Mouse (Mus musculus) midbrain, embryonic 14.5 days (tissue): Measurements from ENCODE around the gene Akt1s1. TPM values are rescaled to one million over a fixed set of nuclear protein-coding genes. Genes with fewer than 3 reads are reported as not detected.

Experiments
- ATAC-seq: fragments of 200-750 bp; cut with Nextera tagmentation; 2 replicates; pipeline ENCODE4 v1.8.0; 2017; ENCODE audit warnings: moderate number of reproducible peaks, moderate library complexity; ENCODE audit not compliant: low FRiP score, low TSS enrichment
- DNase-seq: peaks from one replicate; pipeline ENCODE4 v3.0.0-alpha.2; 2015
- H3K27ac ChIP-seq: fragments of 300-500 bp; sonication (generic); replicated peaks from 2 replicates; pipeline ENCODE4 v1.5.1; 2014; ENCODE audit warnings: mild to moderate bottlenecking, low read depth, low read length, moderate library complexity
- H3K27me3 ChIP-seq: fragments of 300-500 bp; sonication (generic); 2 replicates; pipeline ENCODE4 v1.6.1; 2014; ENCODE audit warnings: low read length, control low read depth, mixed read lengths; ENCODE audit not compliant: control insufficient read depth, insufficient read depth
- H3K36me3 ChIP-seq: fragments of 300-500 bp; sonication (generic); 2 replicates; pipeline ENCODE4 v1.6.1; 2014; ENCODE audit warnings: low read length, control low read depth; ENCODE audit not compliant: control insufficient read depth, insufficient read depth
- H3K4me1 ChIP-seq: fragments of 300-500 bp; sonication (generic); 2 replicates; pipeline ENCODE4 v1.6.1; 2014; ENCODE audit warnings: mild to moderate bottlenecking, antibody characterized with exemption, low read length, control low read depth; ENCODE audit not compliant: control insufficient read depth, insufficient read depth
- H3K4me2 ChIP-seq: fragments of 300-500 bp; sonication (generic); 2 replicates; pipeline ENCODE4 v1.6.1; 2014; ENCODE audit warnings: mild to moderate bottlenecking, low read length, moderate library complexity
- H3K4me3 ChIP-seq: fragments of 300-500 bp; sonication (generic); replicated peaks from 2 replicates; pipeline ENCODE4 v1.5.1; 2014; ENCODE audit warnings: low read depth, low read length
- H3K9ac ChIP-seq: fragments of 300-500 bp; sonication (generic); replicated peaks from 2 replicates; pipeline ENCODE4 v1.6.1; 2014; ENCODE audit warnings: mild to moderate bottlenecking, low read length, moderate library complexity
- H3K9me3 ChIP-seq: fragments of 300-500 bp; sonication (generic); 2 replicates; pipeline ENCODE4 v1.6.1; 2016; ENCODE audit warnings: low read length, control low read depth, mixed read lengths; ENCODE audit not compliant: control insufficient read depth
- WGBS: fragments of 180-500 bp; shearing (Covaris S2); extraction: QIAGEN DNeasy Blood & Tissue Kit; methylation state at CpG from one replicate; pipeline ENCODE4 v1.1.7; 2014; 5-methylcytosine and 5-hydroxymethylcytosine counted together
- polyA plus RNA-seq: library from polyadenylated mRNA; unstranded; fragments of >200 nt; fragmentation: Nextera tagmentation; extraction: Ambion mirVana; gene quantifications from 2 replicates; pipeline ENCODE4 v1.2.1, GENCODE M21; 2014

Akt1s1 gene
- polyA plus RNA-seq, 1 experiment from 2014 or later: 61.9 TPM

GRCm38 (mm10) chr7:44854356-44855031 is 5.7 kb downstream of the Akt1s1 start:
- WGBS: 2% methylated on average over 45 of the region's 45 CpGs
- ATAC-seq: 0 out of 2 replicates have a peak, but pooled peaks have one; percentile 3

GRCm38 (mm10) chr7:44855036-44855435 is 6.2 kb downstream of the Akt1s1 start:
- Histone ChIP-seq H3K9ac (peak overlapping the region; percentile 67), H3K4me1 (peaks cover 40% of the 10 kb centered on the region), H3K4me3 (peak overlapping the region; percentile 42), H3K27ac (peak overlapping the region; percentile 85), H3K9me3 (no peaks in the 10 kb centered on the region), H3K36me3 (peaks cover 20% of the 10 kb centered on the region), H3K4me2 (peak overlapping the region; percentile 72), H3K27me3 (no peaks in the 10 kb centered on the region)
- ATAC-seq (no peak), DNase-seq (no peak)
- 33% methylated on average over 10 of the region's 10 CpGs for WGBS

More at GRCm38 (mm10) chr7:44854356-44855031, 5.7 kb downstream of the Akt1s1 start:
- H3K4me3 ChIP-seq: peak overlapping the region; percentile 42
- H3K36me3 ChIP-seq: peaks cover 18% of the 10 kb centered on the region
- H3K4me2 ChIP-seq: peak overlapping the region; percentile 72
- H3K9me3 ChIP-seq: no peaks in the 10 kb centered on the region
- peak overlapping the region; percentile 67 for H3K9ac ChIP-seq
- DNase-seq: peak; percentile 74
- H3K4me1 ChIP-seq: peaks cover 40% of the 10 kb centered on the region
- peak overlapping the region; percentile 85 for H3K27ac ChIP-seq
- H3K27me3 ChIP-seq: no peaks in the 10 kb centered on the region

- Histone ChIP-seq H3K27ac (peak overlapping the region; percentile 91), H3K4me3 (peak overlapping the region; percentile 69), H3K9me3 (no peaks in the 10 kb centered on the region), H3K36me3 (peaks cover 22% of the 10 kb centered on the region), H3K27me3 (no peaks in the 10 kb centered on the region), H3K4me1 (peaks cover 31% of the 10 kb centered on the region), H3K9ac (0 out of 2 replicates have a peak overlapping the region, but pooled peaks have one; percentile 78), H3K4me2 (peak overlapping the region; percentile 90)
- ATAC-seq: no peak
- WGBS: 69% methylated on average over 9 of the region's 9 CpGs
- no peak for DNase-seq
These were observed 7.6 kb downstream of the Akt1s1 start for GRCm38 (mm10) chr7:44856265-44856916.

DNA sequence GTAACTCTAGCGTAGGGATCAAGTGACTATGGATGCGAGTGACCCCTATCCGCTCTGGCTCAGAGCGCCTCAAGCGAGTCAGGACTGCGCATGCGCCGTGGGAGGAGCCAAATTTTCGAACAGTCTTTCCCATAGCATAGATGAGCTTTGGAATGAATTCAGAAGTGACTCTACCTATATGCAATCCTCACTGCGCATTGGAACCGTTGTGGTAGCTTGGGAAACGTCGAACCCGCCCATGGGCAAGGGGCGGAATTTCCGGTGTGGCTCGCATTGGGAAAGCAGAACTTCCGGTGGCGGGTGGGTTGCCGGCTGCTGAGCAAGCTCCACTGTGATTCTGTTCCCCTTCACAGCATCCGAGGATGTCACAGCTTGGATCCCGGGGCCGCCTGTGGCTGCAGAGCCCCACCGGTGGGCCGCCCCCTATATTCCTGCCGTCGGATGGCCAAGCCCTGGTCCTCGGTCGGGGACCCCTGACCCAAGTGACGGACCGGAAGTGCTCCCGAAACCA is 8.3 kb downstream of the Akt1s1 start, which contains the start of gene Pnkp:
Gene Pnkp, plus strand, starts transcription at position 98 of the 511 bp plus-strand sequence.
- H3K27me3 ChIP-seq: no peaks in the 10 kb centered on the region
- peak within 1 kb of the TSS; percentile 69 for H3K4me3 ChIP-seq
- H3K4me1 ChIP-seq: peaks cover 31% of the 10 kb centered on the region
- peak within 1 kb of the TSS; percentile 91 for H3K27ac ChIP-seq
- under 1% methylated on average over 32 of the region's 32 CpGs for WGBS
- H3K36me3 ChIP-seq: peaks cover 25% of the 10 kb centered on the region
- peak; percentile 94 for DNase-seq
- peak within 1 kb of the TSS; percentile 90 for H3K4me2 ChIP-seq
- no peaks in the 10 kb centered on the region for H3K9me3 ChIP-seq
- H3K9ac ChIP-seq: peak within 1 kb of the TSS; percentile 78
- ATAC-seq: peak; percentile 41; the same call in 1 of the 2 replicates

DNA sequence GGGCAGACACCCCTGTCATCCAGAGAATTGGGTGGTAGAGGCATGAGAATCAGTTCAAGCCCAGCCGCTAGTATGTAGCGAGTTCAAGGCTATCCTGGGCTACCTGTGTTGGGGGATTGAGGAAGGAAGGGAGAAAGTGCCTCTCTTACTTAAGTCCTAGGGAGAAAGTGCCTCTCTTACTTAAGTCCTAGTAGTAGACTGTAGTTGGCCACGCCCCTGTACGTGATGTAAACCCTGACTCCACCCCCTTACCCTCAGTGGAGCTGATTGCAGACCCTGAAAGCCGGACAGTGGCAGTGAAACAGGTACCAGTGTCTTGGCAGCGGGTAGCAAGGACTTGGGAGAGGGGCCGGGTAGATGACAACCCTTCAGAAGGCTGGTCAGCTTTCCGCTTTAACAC is 9.1 kb downstream of the Akt1s1 start:
- Histone ChIP-seq H3K4me3 (peak overlapping the region; percentile 69), H3K27ac (peak overlapping the region; percentile 91), H3K36me3 (peaks cover 28% of the 10 kb centered on the region), H3K9me3 (no peaks in the 10 kb centered on the region), H3K4me1 (peaks cover 31% of the 10 kb centered on the region), H3K9ac (peak overlapping the region; percentile 78), H3K27me3 (no peaks in the 10 kb centered on the region), H3K4me2 (peak overlapping the region; percentile 90)
- ATAC-seq (no peak), DNase-seq (no peak)
- 27% methylated on average over 8 of the region's 8 CpGs for WGBS

- no peaks in the 10 kb centered on the region for H3K9me3 ChIP-seq
- H3K4me2 ChIP-seq: no peak overlapping the region
- no peak overlapping the region for H3K9ac ChIP-seq
- DNase-seq (no peak), ATAC-seq (no peak)
- H3K27ac ChIP-seq: no peak overlapping the region
- 91% methylated on average over 11 of the region's 11 CpGs for WGBS
- H3K36me3 ChIP-seq: peaks cover 40% of the 10 kb centered on the region
- H3K4me3 ChIP-seq: no peak overlapping the region
- H3K4me1 ChIP-seq: peaks cover 19% of the 10 kb centered on the region
- no peaks in the 10 kb centered on the region for H3K27me3 ChIP-seq
These were observed 11.1 kb downstream of the Akt1s1 start for GRCm38 (mm10) chr7:44859896-44860295.

GRCm38 (mm10) chr7:44860576-44861428 is 12.0 kb downstream of the Akt1s1 start:
- Histone ChIP-seq H3K4me2 (peak overlapping the region; percentile 17; the same call in 1 of the 2 replicates), H3K4me3 (no peak overlapping the region), H3K27ac (0 out of 2 replicates have a peak overlapping the region, but pooled peaks have one; percentile 41), H3K9me3 (no peaks in the 10 kb centered on the region), H3K4me1 (peaks cover 14% of the 10 kb centered on the region), H3K9ac (no peak overlapping the region), H3K27me3 (no peaks in the 10 kb centered on the region), H3K36me3 (peaks cover 49% of the 10 kb centered on the region)
- peak; percentile 25; the same call in 1 of the 2 replicates for ATAC-seq
- WGBS: 59% methylated on average over 22 of the region's 22 CpGs
- DNase-seq: peak; percentile 84

GRCm38 (mm10) chr7:44861429-44861816 is 12.6 kb downstream of the Akt1s1 start:
- Histone ChIP-seq H3K27me3 (no peaks in the 10 kb centered on the region), H3K4me3 (no peak overlapping the region), H3K9me3 (no peaks in the 10 kb centered on the region), H3K9ac (no peak overlapping the region), H3K4me1 (peaks cover 17% of the 10 kb centered on the region), H3K4me2 (no peak overlapping the region), H3K36me3 (peaks cover 52% of the 10 kb centered on the region), H3K27ac (no peak overlapping the region)
- ATAC-seq (no peak), DNase-seq (no peak)
- 77% methylated on average over 14 of the region's 14 CpGs for WGBS
